Mouse (Mus musculus) lung, adult 2 months (tissue): Measurements from ENCODE around the gene Ccdc40.

ENCODE experiments used
- CTCF ChIP-seq: fragments of 200-500 bp; IDR thresholded peaks from 2 replicates; pipeline ENCODE4 v1.5.1; 2011; ENCODE audit warnings: mild to moderate bottlenecking, low read length, control low read depth; ENCODE audit not compliant: insufficient read depth
- POLR2A ChIP-seq: fragments of 200-500 bp; IDR thresholded peaks from 2 replicates; pipeline ENCODE4 v1.6.1; 2011; ENCODE audit warnings: low read depth, mild to moderate bottlenecking, control low read depth, low read length, borderline replicate concordance; ENCODE audit errors: extremely low read depth

DNA sequence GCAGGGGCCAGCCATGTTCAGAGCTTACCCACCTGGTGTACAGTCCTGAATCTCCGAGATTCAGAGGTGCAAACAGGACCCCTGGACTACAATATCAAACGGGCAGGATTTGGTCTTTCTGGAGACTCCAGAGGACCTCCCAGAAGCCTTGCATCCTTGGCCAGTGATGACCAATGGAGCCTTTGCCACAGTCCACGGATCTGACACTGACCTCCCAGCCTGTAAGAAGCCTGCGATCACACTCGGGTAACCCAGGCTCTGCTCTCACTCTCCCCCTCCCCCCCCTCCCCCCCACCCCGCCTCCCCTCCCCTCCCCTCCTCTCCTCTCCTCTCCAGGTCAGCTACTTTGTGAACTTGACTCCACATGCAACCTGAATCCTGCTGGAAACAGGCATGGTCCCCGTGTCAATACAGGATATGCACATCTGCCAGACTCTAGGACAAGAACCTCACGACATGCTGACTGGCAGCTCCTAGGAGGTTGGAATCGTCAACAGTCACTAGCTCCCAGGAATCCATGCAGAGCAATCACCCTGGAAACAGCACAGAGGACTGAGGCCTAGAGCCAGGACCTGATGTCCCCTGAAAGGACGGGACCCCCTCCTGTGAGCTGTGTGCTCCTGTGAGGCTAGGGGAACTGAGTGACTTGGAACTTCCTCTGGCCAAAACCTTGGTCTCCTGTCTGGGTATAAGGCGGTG is 6.4 kb upstream of the Ccdc40 start:
- TF ChIP-seq CTCF (no peak), POLR2A (no peak)
